Mouse (Mus musculus): Measurements from ENCODE around the gene Ino80.

GRCm38 (mm10) chr2:119344537-119345138, 132.8 kb downstream of the Ino80 start:
- no peak for TF ChIP-seq CTCF (IDR thresholded peaks at IDR 0.05; ENCODE audit: low read depth, low read length)
- no peak for TF ChIP-seq POLR2A (IDR thresholded peaks at IDR 0.05; ENCODE audit: extremely low read depth, insufficient read depth, low read length)
